In the genomic region with DNA sequence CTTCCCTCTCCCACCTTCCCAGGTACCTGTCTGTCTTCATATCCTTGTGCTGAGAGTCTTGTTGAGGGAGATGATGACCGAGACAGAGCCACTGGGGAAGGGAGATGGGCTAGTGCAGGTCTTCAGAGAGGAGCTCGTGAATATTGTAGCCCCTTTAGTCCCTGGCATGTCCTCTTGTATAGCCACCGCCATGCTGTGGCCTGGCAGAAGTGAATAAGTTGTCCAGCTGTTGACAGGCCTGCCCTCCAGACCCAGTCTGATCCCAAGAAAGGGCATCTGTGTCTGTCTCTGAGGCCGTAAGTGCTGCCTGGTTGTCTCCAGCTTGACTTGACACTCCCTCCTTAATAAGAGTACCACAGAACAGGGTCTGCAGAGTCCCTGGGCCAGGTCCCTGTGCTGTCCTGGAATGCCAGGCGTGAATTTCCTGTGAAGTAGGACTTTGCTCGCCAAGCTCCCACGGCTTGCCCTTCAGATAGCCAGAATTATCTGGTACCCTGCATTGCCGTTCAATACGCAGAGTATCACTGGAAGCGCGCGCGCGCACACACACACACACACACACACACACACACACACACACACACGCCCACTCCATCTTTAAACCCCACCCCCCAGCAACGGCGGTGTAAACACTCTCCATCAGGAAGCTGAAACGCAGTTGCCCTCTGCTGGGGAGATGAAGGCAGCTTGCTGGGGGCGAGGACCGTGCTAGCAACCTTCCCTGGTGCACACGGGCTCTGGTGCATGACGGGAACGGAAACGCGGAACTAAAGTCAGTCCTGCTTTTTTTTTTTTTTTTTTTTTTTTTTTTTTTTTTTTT, we compare ENCODE assay signal across 8 mouse cellular contexts.
DNase-seq lines count a peak whose midpoint lies in the region; ATAC-seq lines count a peak whose summit lies in the region.

No protein-coding gene starts in this region.

- peak; percentile 80 for ATAC-seq in megakaryocyte, adult 5-6 weeks (ENCODE audit: poor library complexity, severe bottlenecking)

- peak; percentile 93 for DNase-seq in T-cell, adult 2 months (ENCODE audit: low spot score)
- peak; percentile 35 to 53 for DNase-seq in cerebellum, postnatal 36 days
- peak; percentile 62 to 78 for DNase-seq in gastrocnemius, adult 8-10 months (ENCODE audit: low spot score in 2 of 2)
- DNase-seq in hindlimb bud, embryonic 11.5 days (ENCODE audit: extremely low spot score, low read depth, low spot score) = peak; percentile 74
- DNase-seq in left cerebral cortex, adult 8-10 months (ENCODE audit: low spot score in 2 of 2) = peak; percentile 47 to 78
- DNase-seq in right cerebral cortex, postnatal 14 days = peak; percentile 84
- peak; percentile 75 for DNase-seq in urinary bladder, postnatal 25 days (ENCODE audit: low spot score)

Comparison
In these comparisons a context has a peak if more than half of its experiments do, and no peak if none do; other contexts are left out.
1. Peak in every context shown above with its lines: DNase-seq and ATAC-seq.